16 mouse cellular contexts compared by ENCODE assay signal in the genomic region with DNA sequence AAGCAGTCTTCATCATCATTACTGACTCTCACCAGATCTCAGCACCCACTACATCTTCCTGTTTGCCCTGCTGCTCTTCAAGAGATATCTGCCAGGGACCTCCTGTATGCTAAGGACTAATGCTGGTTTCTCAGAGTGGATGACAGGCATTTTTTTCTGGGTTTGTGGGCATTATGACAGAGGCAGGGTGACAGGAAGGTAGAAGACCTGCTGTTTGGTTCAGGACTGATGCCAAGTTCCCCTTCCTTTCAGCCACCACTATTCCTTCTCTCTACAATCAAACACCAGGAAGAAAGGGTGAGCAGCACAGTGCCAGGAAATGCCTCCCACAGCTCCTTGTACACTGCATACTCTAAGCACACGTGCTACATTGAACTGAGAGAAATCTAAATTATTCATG.
DNase-seq lines count a peak whose midpoint lies in the region; ATAC-seq and TF ChIP-seq lines count a peak whose summit lies in the region.
"Had no signal": no experiment of that assay in that cellular context is flagged by ENCODE, and none has a peak within 500 bp of the region (broad histone marks: within the 10 kb centered on the region; RNA-seq: fewer than 3 reads in every experiment).

No protein-coding gene starts in this region.

- 25% methylated on average over 1 of the region's 1 CpGs for WGBS in forebrain, embryonic 15.5 days
- 70% methylated on average over 1 of the region's 1 CpGs for WGBS in forebrain, embryonic 10.5 days
- 2% methylated on average over 1 of the region's 1 CpGs for WGBS in cerebellum, adult 2 months
- WGBS in liver, embryonic 12.5 days (ENCODE audit: insufficient replicate concordance): 28% methylated on average over 1 of the region's 1 CpGs

- peak overlapping the region; percentile 31; the same call in 1 of the 2 replicates for H3K27ac ChIP-seq in forebrain, embryonic 15.5 days (replicated peaks)
- no peak overlapping the region for H3K27ac ChIP-seq in forebrain, embryonic 10.5 days
- peak overlapping the region; percentile 36; the same call in 1 of the 2 replicates for H3K27ac ChIP-seq in layer of hippocampus, adult 2 months
- H3K27ac ChIP-seq in cerebellum, adult 2 months (ENCODE audit: insufficient read depth, low read length): no peak overlapping the region
- H3K27ac ChIP-seq in liver, embryonic 12.5 days: peak overlapping the region; percentile 22
- H3K27ac ChIP-seq: neural tube, embryonic 12.5 days had no signal

- H3K9ac ChIP-seq in forebrain, embryonic 15.5 days (replicated peaks): no peak overlapping the region
- no peak overlapping the region for H3K9ac ChIP-seq in liver, embryonic 12.5 days
- H3K9ac ChIP-seq: neural tube, embryonic 12.5 days had no signal

- no peaks in the 10 kb centered on the region for H3K36me3 ChIP-seq in forebrain, embryonic 15.5 days
- peaks cover 15% of the 10 kb centered on the region for H3K36me3 ChIP-seq in forebrain, embryonic 10.5 days (replicated peaks)
- H3K36me3 ChIP-seq in liver, embryonic 12.5 days: peaks cover 56% of the 10 kb centered on the region
- H3K36me3 ChIP-seq: neural tube, embryonic 12.5 days had no signal

- no peak for TF ChIP-seq POLR2A in cerebellum, adult 2 months (IDR thresholded peaks at IDR 0.05; ENCODE audit: borderline replicate concordance, insufficient read depth, low read length)

- ATAC-seq in forebrain, embryonic 15.5 days (replicated peaks): no peak
- ATAC-seq in liver, embryonic 12.5 days: no peak

- H3K9me3 ChIP-seq in forebrain, embryonic 15.5 days: no peaks in the 10 kb centered on the region
- no peaks in the 10 kb centered on the region for H3K9me3 ChIP-seq in forebrain, embryonic 10.5 days
- H3K9me3 ChIP-seq in liver, embryonic 12.5 days (replicated peaks): no peaks in the 10 kb centered on the region
- H3K9me3 ChIP-seq: neural tube, embryonic 12.5 days had no signal

- DNase-seq in forebrain, embryonic 10.5 days (ENCODE audit: extremely low spot score, low spot score): no peak
- DNase-seq in layer of hippocampus, adult 2 months (ENCODE audit: low spot score in 2 of 2): no peak
- DNase-seq in layer of hippocampus, postnatal 10 days (ENCODE audit: low spot score in 2 of 2): no peak
- DNase-seq in cerebellum, adult 2 months: peak; percentile 35 to 74
- no peak for DNase-seq in ovary, postnatal 10 days (ENCODE audit: low spot score)
- no peak for DNase-seq in layer of hippocampus, adult 11-12 months (ENCODE audit: low spot score)
- DNase-seq: embryo, embryonic 11 days; heart, adult 18-20 months; kidney, postnatal 4 days; lung, adult 18-20 months; retina, postnatal 1 day; thymus, adult 18-20 months had no signal

- no peak for TF ChIP-seq CTCF in layer of hippocampus, adult 2 months (conservative IDR thresholded peaks at IDR 0.05)
- no peak for TF ChIP-seq CTCF in cerebellum, adult 2 months (IDR thresholded peaks at IDR 0.05; ENCODE audit: borderline replicate concordance, insufficient read depth, low read depth, low read length)

- H3K27me3 ChIP-seq in forebrain, embryonic 15.5 days: no peaks in the 10 kb centered on the region
- no peaks in the 10 kb centered on the region for H3K27me3 ChIP-seq in forebrain, embryonic 10.5 days (ENCODE audit: poor library complexity, severe bottlenecking)
- H3K27me3 ChIP-seq in cerebellum, adult 2 months (ENCODE audit: control insufficient read depth, insufficient read depth, low read length): no peaks in the 10 kb centered on the region
- H3K27me3 ChIP-seq in liver, embryonic 12.5 days (replicated peaks): no peaks in the 10 kb centered on the region
- H3K27me3 ChIP-seq: neural tube, embryonic 12.5 days had no signal

- peaks cover 28% of the 10 kb centered on the region for H3K4me1 ChIP-seq in forebrain, embryonic 15.5 days
- peaks cover 5% of the 10 kb centered on the region for H3K4me1 ChIP-seq in forebrain, embryonic 10.5 days
- H3K4me1 ChIP-seq in cerebellum, adult 2 months (ENCODE audit: control insufficient read depth, insufficient read depth, low read length): peaks cover 19% of the 10 kb centered on the region
- peaks cover 71% of the 10 kb centered on the region for H3K4me1 ChIP-seq in liver, embryonic 12.5 days
- H3K4me1 ChIP-seq: neural tube, embryonic 12.5 days had no signal

- no peak overlapping the region for H3K4me2 ChIP-seq in forebrain, embryonic 15.5 days (replicated peaks)
- no peak overlapping the region for H3K4me2 ChIP-seq in liver, embryonic 12.5 days
- H3K4me2 ChIP-seq: midbrain, embryonic 11.5 days; neural tube, embryonic 12.5 days had no signal

- H3K4me3 ChIP-seq in forebrain, embryonic 15.5 days: no peak overlapping the region
- H3K4me3 ChIP-seq in forebrain, embryonic 10.5 days: no peak overlapping the region
- H3K4me3 ChIP-seq in layer of hippocampus, adult 2 months: no peak overlapping the region
- no peak overlapping the region for H3K4me3 ChIP-seq in cerebellum, adult 2 months (replicated peaks; ENCODE audit: insufficient read depth, low read depth, low read length)
- no peak overlapping the region for H3K4me3 ChIP-seq in liver, embryonic 12.5 days
- H3K4me3 ChIP-seq: neural tube, embryonic 12.5 days had no signal

Comparison
In these comparisons a context has a peak if more than half of its experiments do, and no peak if none do; other contexts are left out.
1. H3K27ac ChIP-seq: peak in forebrain, embryonic 15.5 days (single experiment), layer of hippocampus, adult 2 months (single experiment) and liver, embryonic 12.5 days (single experiment); none in forebrain, embryonic 10.5 days (single experiment) and cerebellum, adult 2 months (single experiment).
2. DNase-seq: peak in cerebellum, adult 2 months (2 of 2); none in forebrain, embryonic 10.5 days (single experiment), layer of hippocampus, adult 2 months (0 of 2), layer of hippocampus, postnatal 10 days (0 of 2), ovary, postnatal 10 days (single experiment) and layer of hippocampus, adult 11-12 months (single experiment).